Mouse (Mus musculus): ENCODE results near the gene Thada. TPM values are rescaled to one million over a fixed set of nuclear protein-coding genes. Genes with fewer than 3 reads are reported as not detected.
A peak's percentile ranks its signal among the peaks of the same experiment; 100 is the strongest.

The Thada gene
- polyA plus RNA-seq, 1 experiment from 2014 or later: 9.2 TPM

GRCm38 (mm10) chr17:84265480-84266130 lies 200.4 kb downstream of the Thada start:
- 67% methylated on average over 5 of the region's 5 CpGs for WGBS
- no peak for DNase-seq (ENCODE audit: low spot score)
- Histone ChIP-seq H3K4me1 (peaks cover 47% of the 10 kb centered on the region), H3K27ac (peak overlapping the region; percentile 59; the same call in 1 of the 2 replicates), H3K36me3 (peaks cover 3% of the 10 kb centered on the region; the same call in 1 of the 2 replicates), H3K4me3 (no peak overlapping the region), H3K27me3 (ENCODE audit: insufficient read depth, poor library complexity, severe bottlenecking) (no peaks in the 10 kb centered on the region), H3K9me3 (no peaks in the 10 kb centered on the region)

- peak overlapping the region; percentile 76; the same call in 1 of the 2 replicates for H3K27ac ChIP-seq
- no peaks in the 10 kb centered on the region for H3K9me3 ChIP-seq
- peaks cover 47% of the 10 kb centered on the region for H3K4me1 ChIP-seq
- no peak for DNase-seq (ENCODE audit: low spot score)
- no peaks in the 10 kb centered on the region for H3K27me3 ChIP-seq (ENCODE audit: insufficient read depth, poor library complexity, severe bottlenecking)
- no peaks in the 10 kb centered on the region for H3K36me3 ChIP-seq
- WGBS: 85% methylated on average over 6 of the region's 6 CpGs
- no peak overlapping the region for H3K4me3 ChIP-seq
These were observed 201.7 kb downstream of the Thada start for GRCm38 (mm10) chr17:84264305-84264704.

- WGBS: 92% methylated on average over 5 of the region's 5 CpGs
- Histone ChIP-seq H3K36me3 (no peaks in the 10 kb centered on the region), H3K4me3 (no peak overlapping the region), H3K4me1 (peaks cover 45% of the 10 kb centered on the region), H3K9me3 (no peaks in the 10 kb centered on the region), H3K27ac (no peak overlapping the region), H3K27me3 (ENCODE audit: insufficient read depth, poor library complexity, severe bottlenecking) (no peaks in the 10 kb centered on the region)
- peak; percentile 61 for DNase-seq (ENCODE audit: low spot score)
These were observed 202.4 kb downstream of the Thada start for GRCm38 (mm10) chr17:84263591-84263990.

- WGBS: 83% methylated on average over 9 of the region's 9 CpGs
- DNase-seq (ENCODE audit: low spot score): peak; percentile 79
- H3K27me3 ChIP-seq (ENCODE audit: insufficient read depth, poor library complexity, severe bottlenecking): no peaks in the 10 kb centered on the region
- no peak overlapping the region; the same call in 1 of the 2 replicates for H3K27ac ChIP-seq
- H3K4me3 ChIP-seq: no peak overlapping the region
- H3K9me3 ChIP-seq: no peaks in the 10 kb centered on the region
- H3K36me3 ChIP-seq: no peaks in the 10 kb centered on the region
- peaks cover 46% of the 10 kb centered on the region for H3K4me1 ChIP-seq
These were observed 203.6 kb downstream of the Thada start for GRCm38 (mm10) chr17:84262325-84262979.

- no peak for DNase-seq (ENCODE audit: low spot score)
- Histone ChIP-seq H3K9me3 (no peaks in the 10 kb centered on the region), H3K4me1 (peaks cover 38% of the 10 kb centered on the region), H3K27me3 (ENCODE audit: insufficient read depth, poor library complexity, severe bottlenecking) (no peaks in the 10 kb centered on the region), H3K36me3 (no peaks in the 10 kb centered on the region), H3K27ac (peak overlapping the region; percentile 63; the same call in 1 of the 2 replicates), H3K4me3 (no peak overlapping the region)
These were observed 205.0 kb downstream of the Thada start for GRCm38 (mm10) chr17:84261010-84261409.

GRCm38 (mm10) chr17:84260226-84260625 lies 205.8 kb downstream of the Thada start:
- Histone ChIP-seq H3K4me1 (peaks cover 37% of the 10 kb centered on the region), H3K9me3 (no peaks in the 10 kb centered on the region), H3K36me3 (no peaks in the 10 kb centered on the region), H3K27me3 (ENCODE audit: insufficient read depth, poor library complexity, severe bottlenecking) (no peaks in the 10 kb centered on the region), H3K4me3 (no peak overlapping the region), H3K27ac (no peak overlapping the region)
- DNase-seq (ENCODE audit: low spot score): no peak

- peaks cover 33% of the 10 kb centered on the region for H3K4me1 ChIP-seq
These were observed 207.3 kb downstream of the Thada start for GRCm38 (mm10) chr17:84258638-84259261.

GRCm38 (mm10) chr17:84257927-84258532 lies 208.0 kb downstream of the Thada start:
- H3K27me3 ChIP-seq (ENCODE audit: insufficient read depth, poor library complexity, severe bottlenecking): no peaks in the 10 kb centered on the region
- no peak overlapping the region for H3K4me3 ChIP-seq
- H3K4me1 ChIP-seq: peaks cover 41% of the 10 kb centered on the region
- H3K36me3 ChIP-seq: no peaks in the 10 kb centered on the region
- DNase-seq (ENCODE audit: low spot score): no peak
- 67% methylated on average over 5 of the region's 5 CpGs for WGBS
- H3K27ac ChIP-seq: no peak overlapping the region
- H3K9me3 ChIP-seq: no peaks in the 10 kb centered on the region

More at GRCm38 (mm10) chr17:84258638-84259261, 207.3 kb downstream of the Thada start:
- Histone ChIP-seq H3K36me3 (no peaks in the 10 kb centered on the region), H3K9me3 (no peaks in the 10 kb centered on the region), H3K4me3 (no peak overlapping the region), H3K27ac (no peak overlapping the region), H3K27me3 (ENCODE audit: insufficient read depth, poor library complexity, severe bottlenecking) (no peaks in the 10 kb centered on the region)
- WGBS: 57% methylated on average over 4 of the region's 4 CpGs
- peak; percentile 70 for DNase-seq (ENCODE audit: low spot score)

GRCm38 (mm10) chr17:84256278-84256819 lies 209.7 kb downstream of the Thada start:
- Histone ChIP-seq H3K4me3 (no peak overlapping the region), H3K9me3 (no peaks in the 10 kb centered on the region), H3K27me3 (ENCODE audit: insufficient read depth, poor library complexity, severe bottlenecking) (no peaks in the 10 kb centered on the region), H3K36me3 (peaks cover 8% of the 10 kb centered on the region; the same call in 1 of the 2 replicates), H3K4me1 (peaks cover 40% of the 10 kb centered on the region), H3K27ac (no peak overlapping the region)
- WGBS: 61% methylated on average over 9 of the region's 9 CpGs
- DNase-seq (ENCODE audit: low spot score): peak; percentile 66

- no peak for DNase-seq (ENCODE audit: low spot score)
- no peaks in the 10 kb centered on the region for H3K9me3 ChIP-seq
- H3K27me3 ChIP-seq (ENCODE audit: insufficient read depth, poor library complexity, severe bottlenecking): no peaks in the 10 kb centered on the region
- H3K36me3 ChIP-seq: peaks cover 8% of the 10 kb centered on the region; the same call in 1 of the 2 replicates
- WGBS: 70% methylated on average over 2 of the region's 2 CpGs
- no peak overlapping the region for H3K27ac ChIP-seq
- H3K4me3 ChIP-seq: no peak overlapping the region
- peaks cover 35% of the 10 kb centered on the region for H3K4me1 ChIP-seq
These were observed 210.2 kb downstream of the Thada start for GRCm38 (mm10) chr17:84255841-84256240.

- Histone ChIP-seq H3K27ac (no peak overlapping the region), H3K9me3 (no peaks in the 10 kb centered on the region), H3K27me3 (ENCODE audit: insufficient read depth, poor library complexity, severe bottlenecking) (no peaks in the 10 kb centered on the region), H3K4me1 (peaks cover 27% of the 10 kb centered on the region), H3K36me3 (peaks cover 25% of the 10 kb centered on the region; the same call in 1 of the 2 replicates), H3K4me3 (no peak overlapping the region)
- WGBS: 88% methylated on average over 3 of the region's 3 CpGs
- DNase-seq (ENCODE audit: low spot score): no peak
These were observed 214.6 kb downstream of the Thada start for GRCm38 (mm10) chr17:84251426-84251825.

- H3K9me3 ChIP-seq: no peaks in the 10 kb centered on the region
- WGBS: 91% methylated on average over 18 of the region's 18 CpGs
These were observed 221.7 kb downstream of the Thada start for GRCm38 (mm10) chr17:84244182-84244920.

More at GRCm38 (mm10) chr17:84244182-84244920, 221.7 kb downstream of the Thada start:
- no peak for DNase-seq (ENCODE audit: low spot score)
- Histone ChIP-seq H3K4me3 (no peak overlapping the region), H3K27me3 (ENCODE audit: insufficient read depth, poor library complexity, severe bottlenecking) (no peaks in the 10 kb centered on the region), H3K27ac (no peak overlapping the region), H3K4me1 (no peaks in the 10 kb centered on the region), H3K36me3 (0 out of 2 replicates have a peak, but pooled peaks cover 10% of the 10 kb centered on the region)
